Mouse (Mus musculus): ENCODE results near the gene Fcgr1. TPM values are rescaled to one million over a fixed set of nuclear protein-coding genes. Genes with fewer than 3 reads are reported as not detected.
"Not testable (repeated sequence)": the region's sequence is repeated elsewhere in the genome, so short reads cannot be mapped to it uniquely, and the experiment has no call there.

The Fcgr1 gene
- polyA plus RNA-seq, 1 experiment from 2014 or later: 2.5 TPM

DNA sequence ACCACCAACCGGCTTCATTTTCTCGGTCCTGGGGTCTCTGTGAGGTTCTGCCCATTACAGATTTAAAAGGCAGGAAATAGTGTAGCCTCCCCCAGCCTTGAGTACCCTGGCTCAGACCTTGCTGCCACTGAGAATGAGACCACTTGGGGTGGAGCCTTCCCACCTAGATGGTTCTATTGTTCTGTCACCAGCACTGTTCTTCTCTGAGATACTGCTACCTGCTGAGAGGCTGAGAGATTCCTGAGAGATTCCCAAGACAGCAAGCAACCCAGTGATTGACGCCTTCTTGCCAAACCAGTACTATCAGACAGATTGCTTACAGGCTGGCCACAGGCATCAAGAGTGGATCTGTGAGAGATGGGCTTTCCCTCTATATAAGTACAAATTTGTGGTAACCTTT, 4.6 kb downstream of the Fcgr1 start:
- H3K9ac ChIP-seq (ENCODE audit: low read length): no peak overlapping the region
- no peaks in the 10 kb centered on the region for H3K27me3 ChIP-seq (ENCODE audit: control insufficient read depth, insufficient read depth, low read length)
- no peak overlapping the region for H3K27ac ChIP-seq (ENCODE audit: low read length)
- H3K36me3 ChIP-seq (ENCODE audit: control insufficient read depth, insufficient read depth): no peaks in the 10 kb centered on the region
- no peak overlapping the region for H3K4me2 ChIP-seq (ENCODE audit: low read depth, low read length)
- H3K4me1 ChIP-seq (ENCODE audit: control insufficient read depth, insufficient read depth, low read length): no peaks in the 10 kb centered on the region
- no peak for ATAC-seq (replicated peaks; ENCODE audit: extremely low read depth, insufficient read depth, low FRiP score)
- no peaks in the 10 kb centered on the region for H3K9me3 ChIP-seq (replicated peaks; ENCODE audit: control insufficient read depth, low read length)
- 64% methylated on average over 3 of the region's 3 CpGs for WGBS
- no peak overlapping the region for H3K4me3 ChIP-seq (ENCODE audit: low read length)

DNA sequence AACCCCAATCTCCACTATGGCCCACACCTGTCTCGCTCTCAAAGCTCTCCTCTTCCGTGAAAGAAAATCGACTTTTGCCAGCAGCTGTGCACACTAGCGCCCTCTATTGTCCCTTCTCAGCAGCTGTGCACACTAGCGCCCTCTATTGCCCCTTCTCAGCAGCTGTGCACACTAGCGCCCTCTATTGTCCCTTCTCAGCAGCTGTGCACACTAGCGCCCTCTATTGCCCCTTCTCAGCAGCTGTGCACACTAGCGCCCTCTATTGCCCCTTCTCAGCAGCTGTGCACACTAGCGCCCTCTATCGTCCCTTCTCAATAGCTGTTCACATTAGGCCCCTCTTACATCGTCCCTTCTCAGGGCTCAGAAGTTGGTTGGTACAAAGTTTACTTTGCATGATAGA, 6.4 kb downstream of the Fcgr1 start:
- ATAC-seq (replicated peaks; ENCODE audit: extremely low read depth, insufficient read depth, low FRiP score); H3K4me3 ChIP-seq (ENCODE audit: low read length); H3K27me3 ChIP-seq (ENCODE audit: control insufficient read depth, insufficient read depth, low read length); H3K9ac ChIP-seq (ENCODE audit: low read length); H3K4me2 ChIP-seq (ENCODE audit: low read depth, low read length); H3K9me3 ChIP-seq (replicated peaks; ENCODE audit: control insufficient read depth, low read length); H3K36me3 ChIP-seq (ENCODE audit: control insufficient read depth, insufficient read depth); H3K27ac ChIP-seq (ENCODE audit: low read length); H3K4me1 ChIP-seq (ENCODE audit: control insufficient read depth, insufficient read depth, low read length): not testable (repeated sequence)
- WGBS: 86% methylated on average over 11 of the region's 11 CpGs

DNA sequence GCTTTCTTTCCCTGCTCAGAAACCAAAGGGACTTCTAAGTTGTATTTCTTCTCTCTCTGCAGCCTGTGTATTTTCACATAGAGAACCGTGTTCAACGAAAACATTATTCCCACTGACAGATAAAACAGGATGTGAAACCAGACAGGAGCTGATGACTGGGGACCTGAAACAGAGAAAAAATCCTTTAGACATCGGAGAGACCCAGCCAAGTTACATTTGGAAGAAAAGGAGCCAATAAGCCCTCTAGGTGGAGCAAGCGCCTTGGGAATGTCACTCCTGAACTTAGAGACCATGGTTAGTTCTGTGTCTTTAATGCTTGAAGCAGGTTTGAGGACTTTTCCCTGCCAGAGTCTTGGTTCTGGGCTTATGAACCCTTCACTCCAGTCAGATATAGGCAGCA, 9.3 kb downstream of the Fcgr1 start:
- no peak for ATAC-seq (replicated peaks; ENCODE audit: extremely low read depth, insufficient read depth, low FRiP score)
- Histone ChIP-seq H3K4me1 (ENCODE audit: control insufficient read depth, insufficient read depth, low read length) (no peaks in the 10 kb centered on the region), H3K9me3 (replicated peaks; ENCODE audit: control insufficient read depth, low read length) (no peaks in the 10 kb centered on the region), H3K27me3 (ENCODE audit: control insufficient read depth, insufficient read depth, low read length) (peaks cover 6% of the 10 kb centered on the region), H3K27ac (ENCODE audit: low read length) (no peak overlapping the region), H3K9ac (ENCODE audit: low read length) (no peak overlapping the region), H3K4me3 (ENCODE audit: low read length) (no peak overlapping the region), H3K4me2 (ENCODE audit: low read depth, low read length) (peak overlapping the region; percentile 47), H3K36me3 (ENCODE audit: control insufficient read depth, insufficient read depth) (no peaks in the 10 kb centered on the region)
- 11% methylated on average over 4 of the region's 4 CpGs for WGBS

DNA sequence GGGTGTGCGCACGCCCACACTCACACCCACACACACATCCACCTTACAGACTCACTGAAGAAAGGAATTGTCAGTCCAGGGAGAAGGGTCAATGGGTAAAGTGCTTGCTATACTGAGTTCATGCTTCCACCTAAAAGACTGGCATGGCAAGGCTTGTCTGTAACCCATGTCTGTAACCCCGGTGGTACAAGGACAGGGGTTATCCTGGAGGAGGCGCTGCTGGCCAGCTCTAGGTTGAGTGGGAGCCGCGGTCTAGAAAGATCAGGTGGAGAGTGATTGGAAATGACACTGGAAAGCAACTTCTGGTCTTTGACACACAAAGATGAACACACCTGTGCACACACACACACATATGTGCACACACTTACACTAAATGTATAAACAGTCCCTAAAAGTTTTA, 13.1 kb downstream of the Fcgr1 start:
- peaks cover 6% of the 10 kb centered on the region for H3K27me3 ChIP-seq (ENCODE audit: control insufficient read depth, insufficient read depth, low read length)
- no peak overlapping the region for H3K4me2 ChIP-seq (ENCODE audit: low read depth, low read length)
- H3K9me3 ChIP-seq (replicated peaks; ENCODE audit: control insufficient read depth, low read length): no peaks in the 10 kb centered on the region
- whole genome bisulfite sequencing: 47% methylated on average over 6 of the region's 6 CpGs
- no peak overlapping the region for H3K9ac ChIP-seq (ENCODE audit: low read length)
- no peaks in the 10 kb centered on the region for H3K36me3 ChIP-seq (ENCODE audit: control insufficient read depth, insufficient read depth)
- no peak overlapping the region for H3K4me3 ChIP-seq (ENCODE audit: low read length)
- H3K4me1 ChIP-seq (ENCODE audit: control insufficient read depth, insufficient read depth, low read length): peaks cover 7% of the 10 kb centered on the region
- no peak overlapping the region for H3K27ac ChIP-seq (ENCODE audit: low read length)
- no peak for ATAC-seq (replicated peaks; ENCODE audit: extremely low read depth, insufficient read depth, low FRiP score)

DNA sequence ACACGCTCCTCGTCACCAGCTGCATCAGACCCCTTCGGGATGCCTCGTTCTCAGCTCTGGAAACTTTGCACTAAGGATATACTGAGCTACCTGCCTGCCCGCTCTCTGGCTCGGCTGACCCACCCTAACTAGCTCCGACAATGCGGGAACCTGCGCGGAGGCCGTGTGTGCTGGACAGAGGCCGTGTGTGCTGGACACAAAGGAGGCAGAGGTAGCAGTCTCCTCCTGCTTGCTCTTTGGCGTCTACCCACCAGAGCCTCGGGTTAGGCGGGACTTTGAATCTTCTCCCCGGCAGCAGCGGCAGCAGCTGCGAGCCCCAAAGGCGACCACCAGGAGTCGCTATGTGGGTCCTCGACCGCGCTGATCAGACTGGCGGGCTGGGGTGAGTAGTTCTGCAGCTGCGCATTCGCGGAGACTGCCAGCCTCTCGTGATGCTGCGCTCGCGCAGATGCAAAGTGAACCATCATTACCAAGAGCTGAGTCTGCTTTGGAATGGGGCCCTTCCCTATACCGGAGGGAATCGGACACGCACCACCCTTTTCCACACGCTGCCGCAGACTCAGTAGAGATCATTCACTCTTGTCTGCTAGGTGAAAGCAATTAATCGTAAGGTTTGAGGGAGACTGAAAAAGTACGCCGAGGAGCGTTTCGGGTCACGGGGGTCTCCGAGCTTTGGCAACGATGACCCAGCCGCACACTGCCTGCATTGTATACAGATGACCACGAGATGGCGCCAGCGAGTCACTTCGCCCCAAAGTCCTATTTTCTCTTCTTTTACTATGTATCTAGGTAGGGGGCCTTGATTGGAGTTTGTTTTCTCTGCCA, 15.8 kb downstream of the Fcgr1 start:
- peak overlapping the region; percentile 98 for H3K4me2 ChIP-seq (ENCODE audit: low read depth, low read length)
- peaks cover 7% of the 10 kb centered on the region for H3K4me1 ChIP-seq (ENCODE audit: control insufficient read depth, insufficient read depth, low read length)
- H3K9ac ChIP-seq (ENCODE audit: low read length): peak overlapping the region; percentile 68
- under 1% methylated on average over 49 of the region's 49 CpGs for WGBS
- H3K9me3 ChIP-seq (replicated peaks; ENCODE audit: control insufficient read depth, low read length): no peaks in the 10 kb centered on the region
- no peaks in the 10 kb centered on the region for H3K36me3 ChIP-seq (ENCODE audit: control insufficient read depth, insufficient read depth)
- peak overlapping the region; percentile 69 for H3K4me3 ChIP-seq (ENCODE audit: low read length)
- H3K27ac ChIP-seq (ENCODE audit: low read length): peak overlapping the region; percentile 82
- peak; percentile 94 for ATAC-seq (replicated peaks; ENCODE audit: extremely low read depth, insufficient read depth, low FRiP score)
- peaks cover 4% of the 10 kb centered on the region; the same call in 1 of the 2 replicates for H3K27me3 ChIP-seq (ENCODE audit: control insufficient read depth, insufficient read depth, low read length)

DNA sequence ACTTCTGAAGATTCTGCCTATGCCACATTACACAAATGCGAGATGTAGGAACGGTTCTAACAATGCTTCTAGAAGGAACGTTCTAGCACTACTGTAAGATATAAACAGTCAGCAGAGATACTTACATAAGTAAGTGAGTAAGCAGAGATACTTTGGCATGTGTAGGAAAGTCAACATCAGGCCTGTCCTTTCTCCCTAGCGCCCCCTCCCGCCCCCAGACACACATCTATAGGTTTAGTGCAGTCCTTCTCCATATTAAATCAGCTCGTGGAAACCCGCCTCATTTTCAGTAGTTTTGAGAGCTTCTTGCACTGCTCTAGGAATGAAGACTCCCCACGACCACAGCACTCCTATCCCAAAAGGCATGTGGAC, 16.4 kb downstream of the Fcgr1 start:
- no peak; the same call in 1 of the 2 replicates for ATAC-seq (replicated peaks; ENCODE audit: extremely low read depth, insufficient read depth, low FRiP score)
- H3K4me1 ChIP-seq (ENCODE audit: control insufficient read depth, insufficient read depth, low read length): peaks cover 7% of the 10 kb centered on the region
- no peaks in the 10 kb centered on the region for H3K36me3 ChIP-seq (ENCODE audit: control insufficient read depth, insufficient read depth)
- H3K27me3 ChIP-seq (ENCODE audit: control insufficient read depth, insufficient read depth, low read length): no peaks in the 10 kb centered on the region
- H3K4me3 ChIP-seq (ENCODE audit: low read length): peak overlapping the region; percentile 69
- peak overlapping the region; percentile 98 for H3K4me2 ChIP-seq (ENCODE audit: low read depth, low read length)
- peak overlapping the region; percentile 36 for H3K27ac ChIP-seq (ENCODE audit: low read length)
- H3K9ac ChIP-seq (ENCODE audit: low read length): peak overlapping the region; percentile 68
- 12% methylated on average over 8 of the region's 8 CpGs for WGBS
- H3K9me3 ChIP-seq (replicated peaks; ENCODE audit: control insufficient read depth, low read length): no peaks in the 10 kb centered on the region

DNA sequence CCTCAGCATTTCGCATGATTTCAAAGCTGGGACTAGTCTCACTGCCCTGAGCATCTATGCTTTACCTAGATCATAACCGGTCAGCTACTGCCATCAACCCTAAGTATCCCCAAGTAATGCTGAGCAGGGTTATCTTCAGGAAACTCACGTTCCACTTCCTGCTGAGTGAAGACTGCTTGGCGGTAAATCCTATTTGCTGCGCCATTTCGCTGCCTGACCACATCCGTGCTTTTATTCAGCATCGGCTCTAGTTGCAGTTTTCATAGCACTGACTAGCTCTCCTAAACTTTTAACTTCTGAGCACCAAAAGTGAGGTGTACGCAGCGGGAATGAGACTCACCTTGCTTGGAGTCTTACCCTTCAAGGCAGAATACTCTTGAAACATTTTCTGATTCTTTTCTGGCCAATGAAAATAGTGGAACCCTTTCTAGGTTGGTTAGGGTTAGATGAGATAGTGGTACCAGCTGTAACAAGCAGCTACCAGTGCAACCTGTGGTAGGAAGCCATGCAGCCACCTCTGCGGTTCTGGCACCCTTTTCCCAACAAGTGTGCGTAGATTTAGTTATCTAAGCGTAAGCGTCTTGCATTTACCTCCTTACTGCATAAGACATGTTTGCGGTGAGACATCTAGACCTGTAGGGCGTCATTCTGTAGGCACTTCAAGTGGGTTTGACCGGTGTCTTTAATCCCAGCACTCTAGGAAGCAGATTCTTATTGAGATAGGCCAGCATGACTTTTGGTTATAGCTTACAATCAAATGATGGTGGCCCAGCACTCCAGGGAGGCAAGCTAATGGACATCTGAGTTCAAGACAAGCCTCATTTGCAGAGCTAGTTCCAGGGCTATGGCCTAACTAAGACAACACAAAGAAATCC, 19.9 kb downstream of the Fcgr1 start:
- Histone ChIP-seq H3K27me3 (ENCODE audit: control insufficient read depth, insufficient read depth, low read length) (no peaks in the 10 kb centered on the region), H3K4me3 (ENCODE audit: low read length) (no peak overlapping the region), H3K36me3 (ENCODE audit: control insufficient read depth, insufficient read depth) (no peaks in the 10 kb centered on the region), H3K4me2 (ENCODE audit: low read depth, low read length) (no peak overlapping the region), H3K4me1 (ENCODE audit: control insufficient read depth, insufficient read depth, low read length) (peaks cover 10% of the 10 kb centered on the region), H3K9me3 (replicated peaks; ENCODE audit: control insufficient read depth, low read length) (no peaks in the 10 kb centered on the region), H3K27ac (ENCODE audit: low read length) (no peak overlapping the region), H3K9ac (ENCODE audit: low read length) (no peak overlapping the region)
- no peak for ATAC-seq (replicated peaks; ENCODE audit: extremely low read depth, insufficient read depth, low FRiP score)
- 84% methylated on average over 17 of the region's 17 CpGs for WGBS

DNA sequence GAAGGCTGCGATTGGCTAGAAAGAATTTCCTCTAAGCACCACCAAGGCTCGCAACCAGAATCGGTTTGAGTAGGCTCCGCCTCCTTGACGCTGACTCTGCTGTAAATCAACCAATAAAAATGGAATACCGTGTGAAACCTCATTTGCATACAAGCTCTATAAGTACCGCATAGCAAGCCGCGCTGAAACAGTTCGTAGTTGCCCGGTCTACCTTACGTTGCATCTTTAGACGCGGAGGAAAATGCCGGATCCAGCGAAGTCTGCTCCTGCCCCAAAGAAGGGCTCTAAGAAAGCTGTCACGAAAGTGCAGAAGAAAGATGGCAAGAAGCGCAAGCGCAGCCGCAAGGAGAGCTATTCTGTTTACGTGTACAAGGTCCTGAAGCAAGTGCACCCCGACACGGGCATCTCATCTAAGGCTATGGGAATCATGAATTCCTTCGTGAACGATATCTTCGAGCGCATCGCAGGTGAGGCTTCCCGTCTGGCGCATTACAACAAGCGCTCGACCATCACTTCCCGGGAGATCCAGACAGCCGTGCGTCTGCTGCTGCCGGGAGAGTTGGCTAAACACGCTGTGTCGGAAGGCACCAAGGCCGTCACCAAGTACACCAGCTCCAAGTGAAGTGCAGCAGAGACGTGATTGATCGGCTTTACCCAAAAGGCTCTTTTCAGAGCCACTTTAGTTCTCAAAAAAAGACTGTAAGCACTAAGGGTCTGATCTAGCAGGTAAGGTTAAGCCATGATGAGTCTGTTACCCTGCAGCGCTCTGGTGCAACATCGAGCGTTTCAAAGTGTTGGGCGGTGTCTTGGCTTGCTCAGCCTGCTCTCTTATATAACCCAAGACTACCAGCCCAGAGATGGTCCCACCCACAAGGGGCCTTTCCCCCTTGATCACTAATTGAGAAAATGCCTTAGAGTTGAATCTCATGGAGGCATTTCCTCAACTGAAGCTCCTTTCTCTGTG, 24.0 kb downstream of the Fcgr1 start, which contains the start of gene Hist2h2bb:
Gene Hist2h2bb, plus strand, starts transcription at position 242 of the 964 bp plus-strand sequence.
- no peaks in the 10 kb centered on the region for H3K36me3 ChIP-seq (ENCODE audit: control insufficient read depth, insufficient read depth)
- WGBS: under 1% methylated on average over 45 of the region's 45 CpGs

More for the DNA sequence above, 24.0 kb downstream of the Fcgr1 start, which contains the start of gene Hist2h2bb:
- peak; percentile 95 for ATAC-seq (replicated peaks; ENCODE audit: extremely low read depth, insufficient read depth, low FRiP score)
- no peaks in the 10 kb centered on the region for H3K27me3 ChIP-seq (ENCODE audit: control insufficient read depth, insufficient read depth, low read length)
- peak within 1 kb of the TSS; percentile 83 for H3K4me2 ChIP-seq (ENCODE audit: low read depth, low read length)
- peak within 1 kb of the TSS; percentile 72 for H3K4me3 ChIP-seq (ENCODE audit: low read length)
- H3K9ac ChIP-seq (ENCODE audit: low read length): peak within 1 kb of the TSS; percentile 81
- H3K27ac ChIP-seq (ENCODE audit: low read length): peak within 1 kb of the TSS; percentile 91
- H3K4me1 ChIP-seq (ENCODE audit: control insufficient read depth, insufficient read depth, low read length): peaks cover 5% of the 10 kb centered on the region; the same call in 1 of the 2 replicates
- H3K9me3 ChIP-seq (replicated peaks; ENCODE audit: control insufficient read depth, low read length): no peaks in the 10 kb centered on the region
